Mouse (Mus musculus): ENCODE data around the gene Axin1.
"Not testable (repeated sequence)": the region's sequence is repeated elsewhere in the genome, so short reads cannot be mapped to it uniquely, and the experiment has no call there.

Axin1 gene

DNA sequence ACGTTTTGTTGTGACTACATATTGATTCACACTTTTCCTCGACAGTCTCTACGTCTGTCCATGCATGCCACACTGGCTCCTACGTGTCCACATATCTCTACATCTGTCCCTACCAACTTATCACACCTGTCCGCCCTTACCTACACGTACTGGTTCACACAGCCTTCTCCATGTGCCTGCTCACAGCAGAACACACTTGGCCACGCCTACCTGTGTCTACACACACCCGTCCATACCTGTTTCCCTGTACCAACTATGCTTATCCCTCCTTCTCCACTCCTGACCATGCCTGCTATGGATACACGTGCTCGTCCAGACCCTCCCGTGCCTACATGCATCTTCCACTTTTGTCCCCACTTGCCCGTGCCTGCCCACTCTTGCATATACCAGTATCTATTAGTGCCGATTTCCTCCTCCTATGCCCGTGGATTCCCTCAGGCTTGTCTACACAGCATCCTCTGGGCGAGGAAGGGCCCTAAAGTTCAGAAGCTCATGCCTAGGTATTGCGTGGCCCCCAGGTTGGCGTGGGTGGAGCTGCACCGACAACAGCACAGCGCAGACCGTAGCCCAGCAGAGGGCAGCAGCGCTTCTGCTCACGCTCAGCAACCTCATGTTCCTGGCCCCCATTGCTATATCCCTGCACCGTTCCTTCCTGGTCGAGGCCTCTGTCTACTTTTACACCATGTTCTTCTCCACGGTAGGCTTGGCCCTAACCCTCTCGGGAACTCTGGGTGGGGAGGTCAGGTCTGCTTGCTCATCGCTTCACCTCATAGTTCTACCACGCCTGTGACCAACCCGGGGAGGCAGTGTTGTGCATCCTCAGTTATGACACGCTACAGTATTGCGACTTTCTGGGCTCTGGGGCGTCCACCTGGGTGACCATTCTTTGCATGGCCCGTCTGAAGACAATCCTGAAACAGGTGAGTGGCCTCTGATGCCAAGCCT, 18.4 kb upstream of the Axin1 start:
- peak; percentile 35 to 64 for DNase-seq (ENCODE audit: low spot score in 2 of 2)

DNA sequence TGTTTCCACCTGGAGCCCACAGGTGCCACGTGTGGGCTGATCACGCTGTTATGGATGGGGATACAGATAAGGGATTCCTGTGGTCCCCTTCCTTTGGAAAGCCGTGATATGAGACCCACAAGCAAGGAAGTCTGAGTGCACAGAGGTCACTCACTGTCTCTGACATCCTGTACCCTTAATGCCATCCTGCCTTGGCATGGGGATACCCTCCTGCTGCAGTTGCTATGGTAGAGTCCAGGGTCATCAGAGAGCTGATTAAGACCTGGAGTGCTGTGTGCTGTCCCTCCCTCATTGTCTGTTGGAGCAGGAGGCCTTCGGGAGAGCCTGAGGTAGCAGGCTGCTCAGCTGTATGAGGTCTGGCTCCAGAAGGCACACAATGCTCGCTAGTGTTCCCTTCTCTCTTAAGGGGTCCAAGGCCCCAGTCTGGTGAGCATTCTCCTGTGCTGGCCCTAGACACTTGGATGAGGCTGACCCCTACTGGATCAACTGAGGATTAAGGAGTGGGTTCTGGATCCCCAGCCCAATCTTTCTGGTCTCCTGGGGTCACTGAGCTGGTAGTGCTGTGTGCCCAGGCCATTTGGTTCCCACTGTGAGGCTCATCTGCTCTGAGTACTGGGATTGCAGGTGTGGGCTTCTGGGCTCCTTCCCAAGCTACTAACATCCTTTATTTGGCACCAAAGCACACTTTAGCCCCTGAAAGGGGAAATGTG, 15.9 kb upstream of the Axin1 start:
- no peak for DNase-seq (ENCODE audit: low spot score in 2 of 2)

DNA sequence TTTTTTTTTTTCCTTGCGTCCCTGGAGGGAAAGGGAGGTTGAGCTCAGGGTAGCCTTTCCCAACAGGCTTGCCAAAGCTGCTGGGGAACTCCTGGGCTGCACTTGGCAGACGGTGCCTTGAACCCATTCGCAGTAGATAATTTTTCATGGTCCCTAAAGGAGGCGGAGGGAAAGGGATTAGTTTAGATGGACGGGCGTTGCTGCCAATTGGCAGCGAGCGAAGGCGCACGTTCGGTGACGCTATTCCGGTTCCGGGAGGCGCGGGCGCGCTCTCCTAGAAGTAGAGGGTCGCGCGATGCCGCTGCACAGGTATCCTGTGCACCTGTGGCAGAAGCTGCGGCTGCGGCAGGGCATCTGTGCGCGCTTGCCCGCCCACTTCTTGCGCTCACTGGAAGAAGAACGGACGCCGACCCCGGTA, 15.2 kb upstream of the Axin1 start, which contains the start of gene Mrpl28:
Mrpl28 (plus strand) TSS at position 234 of the 418 bp plus-strand sequence.
- peak; percentile 79 to 91 for DNase-seq (ENCODE audit: low spot score in 2 of 2)

DNA sequence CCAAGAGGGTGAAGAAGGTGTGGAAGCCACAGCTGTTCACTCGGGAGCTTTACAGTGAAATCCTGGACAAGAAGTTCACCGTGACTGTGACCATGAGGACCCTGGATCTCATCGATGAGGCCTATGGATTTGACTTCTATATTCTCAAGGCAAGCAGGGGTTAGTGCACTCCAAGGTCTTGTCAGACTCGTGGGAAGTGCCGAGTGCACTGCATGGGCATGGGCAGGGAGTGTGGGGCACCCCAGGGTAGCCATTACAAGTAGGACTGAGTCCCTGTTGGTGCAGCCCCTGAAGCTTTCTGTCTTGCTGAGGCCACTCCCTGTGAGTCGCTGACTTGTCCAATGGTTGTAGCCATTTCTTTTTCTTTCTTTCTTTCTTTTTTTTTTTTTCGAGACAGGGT, 13.9 kb upstream of the Axin1 start:
- DNase-seq (ENCODE audit: low spot score in 2 of 2) = no peak

DNA sequence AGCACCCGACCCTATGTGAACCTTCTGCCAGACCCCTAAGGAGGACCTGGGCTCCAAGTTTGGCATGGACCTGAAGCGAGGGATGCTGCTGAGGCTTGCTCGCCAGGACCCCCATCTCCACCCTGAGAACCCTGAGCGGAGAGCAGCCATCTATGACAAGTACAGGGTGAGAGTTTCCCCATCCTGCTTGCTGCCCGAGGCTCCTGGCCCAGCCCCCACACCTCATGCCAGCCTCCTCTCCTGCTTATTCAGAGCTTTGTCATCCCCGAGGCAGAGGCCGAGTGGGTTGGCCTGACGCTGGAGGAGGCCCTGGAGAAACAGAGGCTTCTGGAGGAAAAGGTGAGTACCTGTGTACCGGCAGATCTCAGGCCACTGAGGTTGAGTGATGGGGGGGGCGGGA, 13.3 kb upstream of the Axin1 start:
- no peak for DNase-seq (ENCODE audit: low spot score in 2 of 2)

DNA sequence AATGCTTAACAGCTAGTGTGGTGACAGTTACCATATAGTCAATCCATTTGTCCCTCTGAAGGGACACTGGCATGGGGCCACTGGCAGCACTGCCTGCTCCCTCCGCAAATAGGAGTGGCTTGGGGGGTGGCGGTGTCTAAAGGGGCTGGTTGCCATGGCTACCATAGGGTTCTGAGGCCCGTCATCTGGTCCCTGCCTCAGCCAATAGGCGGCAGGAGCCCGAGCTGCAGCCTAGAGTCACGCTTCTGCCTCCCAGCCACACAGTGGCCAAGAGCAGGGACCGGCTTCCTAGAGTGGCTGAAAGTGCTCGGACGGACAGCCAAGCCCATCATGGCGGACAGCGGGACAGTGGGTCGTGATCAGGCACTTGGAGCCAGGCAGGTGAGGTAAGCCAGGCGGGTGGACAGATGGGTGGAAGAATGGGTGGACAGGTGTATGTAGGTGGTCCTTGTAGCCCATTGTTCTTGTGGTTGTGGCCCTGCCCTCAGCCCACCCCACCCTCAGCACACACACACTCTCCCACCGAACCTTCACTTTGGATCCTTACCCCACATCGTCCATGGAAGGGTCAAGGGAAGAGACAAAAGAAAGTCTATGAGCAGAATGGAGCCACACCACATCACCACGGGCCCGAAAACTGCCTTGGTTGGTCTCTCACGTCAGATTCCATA, 7.3 kb upstream of the Axin1 start:
- DNase-seq (ENCODE audit: low spot score in 2 of 2) = peak in 1 of 2 experiments; percentile 14

DNA sequence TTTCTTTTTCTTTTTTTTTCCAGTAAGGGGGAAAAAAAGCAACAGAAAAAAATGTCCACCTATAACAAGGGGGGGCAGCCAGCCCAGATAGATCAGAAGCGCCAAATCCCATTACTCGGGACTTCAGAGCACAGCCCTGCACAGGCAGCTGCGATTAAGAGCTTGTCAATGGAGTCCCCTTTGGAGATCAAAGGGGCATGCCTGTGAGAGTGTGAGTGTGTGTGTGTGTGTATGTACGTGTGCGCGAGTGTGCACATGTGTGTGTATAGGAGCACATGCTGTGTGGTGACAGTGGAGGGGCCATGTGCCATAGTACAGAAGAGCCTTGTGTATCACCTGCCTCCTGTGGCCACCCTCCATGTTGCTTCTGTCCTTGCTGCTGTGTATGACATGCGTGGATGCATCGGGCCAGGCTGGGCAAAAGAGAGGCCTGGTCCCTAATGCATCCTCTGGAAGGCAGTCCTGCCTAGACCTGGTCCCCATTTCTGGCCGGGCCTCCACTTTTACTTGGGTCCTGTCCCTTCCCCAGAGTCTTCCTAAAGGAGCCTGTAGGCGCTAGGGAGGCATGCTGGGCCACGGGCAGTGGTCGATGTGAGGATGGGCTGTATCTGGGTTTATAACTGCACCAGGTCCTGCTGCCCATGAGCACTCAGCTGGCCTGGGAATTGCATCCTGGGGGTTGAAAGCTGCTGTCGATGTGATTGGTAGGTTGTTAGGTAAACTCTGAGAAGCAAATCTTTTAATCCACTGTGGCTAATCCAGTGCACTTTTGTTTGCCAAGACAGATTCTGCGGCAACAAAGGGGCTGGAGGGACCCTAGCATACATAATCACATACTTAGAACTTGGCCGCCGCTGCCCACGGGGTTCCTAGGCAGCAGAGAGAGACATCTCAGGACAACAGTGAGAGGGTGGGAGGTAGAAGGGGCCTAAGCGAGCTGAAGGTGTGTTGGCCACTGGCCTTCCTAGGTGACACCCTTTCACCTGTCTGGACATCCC, 6.3 kb upstream of the Axin1 start:
- no peak for DNase-seq (ENCODE audit: low spot score in 2 of 2)

DNA sequence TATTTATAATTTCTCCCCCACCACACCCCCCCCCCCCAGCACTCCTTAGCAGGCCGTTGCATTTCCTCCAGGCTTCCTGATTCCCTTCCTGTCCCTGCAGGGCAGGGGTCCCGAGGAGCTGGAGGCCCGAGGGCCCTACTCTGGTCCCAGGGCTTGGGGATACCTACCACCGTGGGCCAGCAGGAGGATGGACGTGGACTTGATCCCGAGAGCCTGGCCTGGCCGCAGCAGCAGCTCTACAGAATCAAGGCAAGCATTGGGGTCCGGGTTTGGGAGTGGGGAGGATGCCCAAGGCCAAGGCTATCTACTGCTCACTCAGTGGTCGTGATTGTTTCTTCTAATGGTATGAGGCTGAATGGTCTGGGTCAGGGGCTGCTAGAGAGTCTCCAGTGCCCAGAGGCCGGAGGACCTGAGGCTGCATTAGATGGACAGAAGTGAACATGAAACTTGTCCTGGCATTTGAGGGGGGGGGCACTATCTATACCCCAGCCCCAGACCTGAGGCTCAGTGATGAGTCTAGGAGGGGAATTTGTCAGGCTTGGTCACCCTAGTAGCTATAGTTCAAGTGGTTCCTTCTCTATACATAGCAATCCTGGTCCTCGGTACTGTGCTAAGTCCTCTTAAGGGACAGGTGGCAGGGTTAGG, 1.3 kb upstream of the Axin1 start:
- DNase-seq (ENCODE audit: low spot score in 2 of 2) = no peak

DNA sequence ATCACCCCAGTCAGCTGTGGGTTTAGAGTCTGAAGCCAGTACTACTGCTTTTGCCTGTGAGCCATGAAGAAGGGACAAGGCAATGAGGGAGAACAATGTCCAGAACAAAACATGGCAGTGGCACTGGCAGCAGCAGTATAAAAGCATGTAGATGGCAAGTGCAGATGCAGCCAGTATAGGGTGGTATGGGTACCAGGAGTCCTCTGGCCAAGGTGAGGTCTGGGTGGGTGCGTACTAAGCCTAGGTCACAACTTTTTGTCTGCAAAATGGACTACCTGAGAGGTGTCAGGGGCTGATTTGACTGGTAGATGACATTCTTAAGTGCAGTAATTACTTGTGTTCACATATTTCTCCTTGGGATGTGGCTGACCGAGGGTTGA, 747 bp upstream of the Axin1 start:
- DNase-seq (ENCODE audit: low spot score in 2 of 2) = no peak

DNA sequence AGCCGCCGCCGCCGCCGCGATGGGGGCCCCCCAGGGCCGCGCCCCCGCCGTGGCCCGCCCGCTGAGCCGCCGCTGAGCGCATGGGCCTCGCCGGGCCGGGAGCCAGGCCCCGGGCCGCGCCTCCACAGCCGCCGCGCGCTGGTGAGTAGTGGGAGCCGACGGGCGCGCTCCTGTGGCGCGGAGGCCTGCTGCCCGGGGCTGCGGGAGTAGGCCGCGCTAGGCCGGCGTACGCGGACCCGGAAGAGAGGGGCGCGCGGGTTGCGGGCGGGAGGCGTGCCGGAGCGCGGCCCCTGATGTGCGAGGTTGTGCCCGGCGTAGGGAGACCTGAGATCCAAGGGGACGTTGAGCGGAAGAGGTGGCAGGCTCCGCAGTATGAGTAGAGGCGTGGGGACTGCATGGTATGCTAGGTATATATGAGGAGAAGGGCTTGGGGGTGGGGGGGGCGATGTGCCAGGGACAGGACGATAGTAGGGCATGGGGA, 453 bp downstream of the Axin1 start:
- DNase-seq (ENCODE audit: low spot score in 2 of 2) = peak in 1 of 2 experiments; percentile 47

DNA sequence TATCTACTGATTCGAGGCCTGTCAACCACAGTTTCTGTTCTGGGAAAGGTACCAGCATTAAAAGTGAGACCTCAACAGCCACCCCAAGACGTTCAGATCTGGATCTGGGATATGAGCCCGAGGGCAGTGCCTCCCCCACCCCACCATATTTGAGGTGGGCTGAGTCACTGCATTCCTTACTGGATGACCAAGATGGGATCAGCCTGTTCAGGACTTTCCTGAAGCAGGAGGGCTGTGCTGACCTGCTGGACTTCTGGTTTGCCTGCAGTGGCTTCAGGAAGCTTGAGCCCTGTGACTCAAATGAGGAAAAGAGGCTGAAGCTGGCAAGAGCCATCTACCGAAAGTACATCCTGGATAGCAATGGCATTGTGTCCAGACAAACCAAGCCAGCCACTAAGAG, 4.3 kb downstream of the Axin1 start:
- DNase-seq (ENCODE audit: low spot score in 2 of 2) = no peak

DNA sequence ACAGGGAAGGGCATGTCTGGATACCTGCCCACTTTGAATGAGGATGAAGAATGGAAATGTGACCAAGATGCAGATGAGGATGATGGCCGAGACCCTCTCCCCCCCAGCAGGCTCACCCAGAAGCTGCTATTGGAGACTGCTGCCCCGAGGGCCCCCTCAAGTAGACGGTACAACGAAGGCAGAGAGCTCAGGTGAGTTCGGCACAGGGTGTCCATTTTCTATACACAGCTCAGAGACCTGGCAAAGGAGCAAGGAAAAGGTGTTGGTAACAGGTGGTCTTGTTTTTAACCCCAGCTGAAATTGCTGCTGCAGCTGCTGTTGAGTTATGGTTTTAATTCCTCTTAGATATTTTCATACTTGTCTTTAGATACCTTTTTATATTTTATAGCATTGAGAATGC, 4.9 kb downstream of the Axin1 start:
- no peak for DNase-seq (ENCODE audit: low spot score in 2 of 2)

DNA sequence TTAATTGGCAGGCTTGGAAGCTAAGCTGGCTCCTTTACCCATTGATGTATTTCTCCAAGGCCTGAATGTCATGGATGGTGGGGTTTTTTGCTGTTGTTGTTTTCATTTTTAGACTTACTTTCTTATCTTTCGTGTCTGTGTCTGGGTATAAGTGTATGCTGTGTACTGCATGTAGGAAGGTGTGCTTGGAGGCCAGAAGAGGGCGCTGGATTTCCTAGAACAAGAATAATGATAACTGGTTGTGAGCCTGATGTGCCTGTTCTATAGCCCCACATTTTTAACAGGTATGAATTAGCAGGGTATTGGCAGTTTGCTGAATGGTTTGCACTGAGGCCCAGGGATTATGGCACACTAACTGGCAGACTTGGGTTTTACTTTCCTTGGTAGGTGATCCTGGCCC, 10.6 kb downstream of the Axin1 start:
- no peak for DNase-seq (ENCODE audit: low spot score in 2 of 2)

DNA sequence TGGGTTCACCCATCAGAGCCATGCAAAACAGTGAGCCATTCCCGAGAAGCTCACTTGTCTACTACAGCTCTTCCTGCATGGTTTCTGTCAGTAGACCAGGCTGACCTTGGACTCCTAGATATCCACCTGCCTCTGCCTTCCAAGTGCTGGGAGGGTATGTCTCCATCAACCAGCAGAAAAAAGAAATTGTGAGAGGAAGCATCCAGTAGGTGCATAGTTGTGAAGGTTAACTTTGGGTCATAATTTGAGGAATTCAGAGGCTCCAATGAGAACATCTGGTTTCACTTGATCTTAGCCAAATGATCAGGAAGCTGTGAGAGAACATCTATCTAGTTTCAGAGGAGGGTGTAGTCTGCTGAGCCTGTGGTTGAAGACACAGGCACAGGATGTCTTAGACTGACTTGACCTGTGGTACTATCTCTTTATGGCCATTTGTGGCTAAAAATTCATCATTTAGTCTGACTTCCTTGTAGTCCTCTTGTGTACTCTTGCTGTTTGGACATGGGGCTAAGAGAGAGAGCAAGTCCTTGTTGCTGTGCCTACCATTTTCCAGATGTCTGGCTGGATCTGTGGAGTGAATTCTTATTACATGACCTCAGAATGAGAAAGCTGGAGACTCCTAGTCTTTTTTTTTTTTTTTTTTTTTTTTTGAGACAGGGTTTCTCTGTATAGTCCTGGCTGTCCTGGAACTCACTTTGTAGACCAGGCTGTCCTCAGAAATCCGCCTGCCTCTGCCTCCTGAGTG, 13.6 kb downstream of the Axin1 start:
- no peak for DNase-seq (ENCODE audit: low spot score in 2 of 2)

DNA sequence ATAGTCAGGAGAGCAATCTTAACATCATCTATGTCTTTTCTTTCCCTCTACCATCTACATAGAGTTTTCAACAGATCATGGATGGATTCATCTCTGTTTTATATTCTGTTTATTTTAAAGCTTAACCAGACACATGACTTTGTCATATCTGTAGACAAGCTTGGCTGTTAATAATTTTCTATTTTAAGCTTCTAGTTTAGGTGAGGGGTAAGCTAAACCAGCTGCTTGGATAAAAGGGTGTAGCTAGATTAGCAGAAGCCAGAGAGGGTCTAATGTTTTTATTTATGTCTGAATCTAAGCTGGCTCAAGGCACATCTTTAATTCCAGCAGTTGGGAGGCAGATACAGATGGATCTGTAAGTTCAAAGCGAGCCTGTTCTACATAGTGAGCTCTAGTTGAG, 24.2 kb downstream of the Axin1 start:
- no peak for DNase-seq (ENCODE audit: low spot score in 2 of 2)

DNA sequence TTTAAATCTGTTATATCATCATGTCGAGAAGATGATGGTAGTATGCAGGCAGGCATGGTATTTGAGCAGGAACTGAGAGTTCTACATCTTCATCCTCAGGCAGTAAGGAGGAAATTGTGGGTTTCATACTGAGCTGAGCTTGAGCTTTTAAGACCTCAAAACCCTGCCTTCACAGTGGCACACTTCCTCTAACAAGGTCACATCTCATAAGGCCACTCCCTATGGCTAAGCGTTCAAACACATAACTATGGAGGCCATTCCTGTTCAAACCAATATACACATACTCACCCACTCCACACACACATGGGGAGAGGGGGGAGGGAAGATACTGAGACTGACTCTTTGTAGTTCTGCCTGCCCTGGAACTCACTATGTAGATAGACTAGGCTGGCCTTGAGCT, 29.6 kb downstream of the Axin1 start:
- DNase-seq (ENCODE audit: low spot score in 2 of 2) = no peak

DNA sequence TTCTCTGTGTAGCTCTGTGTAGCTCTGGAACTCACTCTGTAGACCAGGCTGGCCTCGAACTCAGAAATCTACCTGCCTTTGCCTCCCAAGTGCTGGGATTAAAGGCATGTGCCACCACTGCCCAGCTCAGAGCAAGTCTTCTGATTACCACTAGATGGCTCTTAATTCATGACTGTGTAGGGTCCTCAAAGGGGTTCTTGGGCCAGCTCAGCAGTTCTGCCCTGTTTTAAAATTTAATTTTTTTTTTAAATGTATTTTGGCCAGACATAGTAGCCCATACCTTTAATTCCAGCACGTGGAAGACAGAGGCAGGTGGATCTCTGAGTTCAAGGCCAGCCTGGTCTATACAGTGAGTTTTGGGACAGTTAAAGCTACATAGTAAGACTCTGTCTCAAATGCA, 36.8 kb downstream of the Axin1 start:
- not testable (repeated sequence) for DNase-seq (ENCODE audit: low spot score in 2 of 2)

DNA sequence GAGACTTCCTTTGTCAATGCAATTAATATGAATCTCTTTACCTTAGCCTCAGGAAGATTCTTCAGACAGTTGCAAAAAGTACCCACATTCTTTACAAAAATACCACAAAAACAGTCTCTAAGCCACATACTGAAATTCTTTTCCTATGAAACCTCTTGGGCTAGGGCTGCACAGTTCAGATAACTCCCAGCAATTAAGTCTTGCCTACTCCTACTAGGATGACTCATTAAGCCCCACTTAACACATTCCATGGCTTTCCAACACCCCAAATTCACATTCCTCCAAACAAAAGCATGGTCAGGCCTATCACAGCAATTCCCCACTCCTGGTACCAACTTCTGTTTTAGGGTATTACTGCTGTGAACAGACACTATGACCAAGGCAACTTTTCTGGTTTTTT, 40.1 kb downstream of the Axin1 start:
- DNase-seq (ENCODE audit: low spot score in 2 of 2) = no peak

DNA sequence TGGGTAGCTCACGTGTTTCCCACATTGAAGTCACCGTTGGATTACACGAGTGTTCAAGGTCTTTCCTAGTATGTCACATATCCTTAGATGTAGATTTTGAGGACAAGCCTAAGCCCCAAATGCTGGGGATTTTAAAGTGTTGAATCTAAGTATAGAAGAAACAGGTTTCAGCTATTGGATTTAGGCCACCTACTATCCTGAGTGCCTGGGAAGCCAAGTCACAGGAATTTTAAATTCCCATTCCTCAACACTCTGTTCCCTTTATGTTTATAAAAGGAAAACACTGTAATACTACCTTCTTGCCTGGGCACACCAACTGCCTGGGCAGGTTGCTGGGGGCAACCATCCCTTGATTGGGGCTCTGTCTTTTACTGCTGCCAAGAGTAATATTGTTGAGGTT, 42.7 kb downstream of the Axin1 start:
- peak in 1 of 2 experiments; percentile 19 for DNase-seq (ENCODE audit: low spot score in 2 of 2)

DNA sequence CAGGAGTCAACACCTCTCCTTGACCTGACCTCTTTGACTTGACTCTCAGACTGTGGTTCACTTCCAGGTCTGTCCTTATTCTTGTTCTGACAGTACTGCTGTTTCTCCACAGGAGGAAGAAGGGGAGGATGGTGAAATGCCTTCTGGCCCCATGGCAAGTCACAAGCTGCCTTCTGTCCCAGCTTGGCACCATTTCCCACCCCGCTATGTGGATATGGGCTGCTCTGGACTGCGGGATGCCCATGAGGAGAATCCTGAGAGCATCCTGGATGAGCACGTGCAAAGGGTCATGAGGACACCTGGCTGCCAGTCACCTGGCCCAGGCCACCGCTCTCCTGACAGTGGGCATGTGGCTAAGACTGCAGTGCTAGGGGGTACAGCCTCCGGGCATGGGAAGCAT, 49.1 kb downstream of the Axin1 start:
- no peak for DNase-seq (ENCODE audit: low spot score in 2 of 2)
